Mouse (Mus musculus): ENCODE data around the gene Ctbp1. TPM values are rescaled to one million over a fixed set of nuclear protein-coding genes. Genes with fewer than 3 reads are reported as not detected.
A peak's percentile ranks its signal among the peaks of the same experiment; 100 is the strongest.

The Ctbp1 gene
- polyA plus RNA-seq, 1 experiment from 2014 or later: 206 TPM

DNA sequence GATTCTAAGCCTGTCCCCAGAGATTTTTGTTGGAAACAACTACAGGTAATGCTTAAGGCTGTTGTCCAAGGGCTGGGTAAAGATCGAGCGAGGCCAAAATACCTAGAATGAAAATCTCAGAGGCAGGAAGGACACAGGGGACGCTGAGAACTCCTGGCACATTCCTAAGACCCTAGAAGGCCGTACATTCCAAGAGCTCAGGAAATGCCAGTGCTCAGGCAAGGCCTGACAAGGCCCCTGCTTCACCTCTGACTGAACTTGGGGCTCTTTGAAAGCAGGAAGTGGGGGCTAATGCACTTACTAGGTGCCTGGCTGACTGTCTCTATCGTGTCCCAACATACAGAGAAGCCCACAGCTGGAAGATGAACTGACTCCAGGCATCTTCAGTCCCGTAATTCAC, 52.4 kb downstream of the Ctbp1 start:
- Histone ChIP-seq H3K4me1 (peaks cover 79% of the 10 kb centered on the region), H3K36me3 (no peaks in the 10 kb centered on the region)

DNA sequence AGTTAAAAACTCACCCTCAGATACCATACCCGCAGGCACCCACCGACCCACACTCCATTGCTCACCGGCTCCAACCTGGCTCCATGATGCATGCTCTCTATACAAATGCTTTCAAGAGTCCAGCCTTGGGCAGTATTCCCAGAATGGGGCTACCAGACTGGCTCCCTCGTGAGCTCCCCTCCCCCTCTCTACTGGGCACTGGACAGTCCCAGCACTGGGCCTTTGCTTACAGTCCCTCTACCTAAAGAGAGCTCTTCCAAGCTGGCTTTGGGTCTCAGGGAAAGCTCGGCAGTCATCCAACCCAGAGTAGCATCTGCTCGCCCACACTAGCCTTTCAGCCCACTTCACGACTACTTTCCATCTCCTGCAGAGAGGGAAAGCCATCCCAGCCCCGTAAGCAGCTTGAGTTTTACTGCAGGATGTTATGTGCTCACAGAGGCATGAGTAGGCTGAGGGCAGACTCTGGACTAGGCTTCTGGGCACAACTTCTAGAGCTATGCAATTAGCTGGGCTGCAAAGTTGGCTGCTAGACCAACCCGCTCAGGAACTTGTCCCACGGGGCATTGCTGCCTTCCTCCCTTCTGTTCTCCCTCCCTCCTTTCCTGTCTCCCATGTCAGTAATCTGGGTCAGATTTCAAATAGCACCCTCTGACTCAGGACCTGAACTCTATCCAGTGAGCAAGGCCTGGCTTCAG, 54.3 kb downstream of the Ctbp1 start:
- H3K27ac ChIP-seq (replicated peaks): no peak overlapping the region
- H3K4me3 ChIP-seq: no peak overlapping the region
- H3K27me3 ChIP-seq (replicated peaks): no peaks in the 10 kb centered on the region
- no peak overlapping the region for H3K9ac ChIP-seq
- H3K36me3 ChIP-seq: no peaks in the 10 kb centered on the region
- no peak for ATAC-seq (ENCODE audit: extremely low read depth, insufficient number of reproducible peaks, low FRiP score, low TSS enrichment)
- H3K4me2 ChIP-seq: no peak overlapping the region
- peaks cover 84% of the 10 kb centered on the region for H3K4me1 ChIP-seq
- no peaks in the 10 kb centered on the region for H3K9me3 ChIP-seq
- 76% methylated on average over 10 of the region's 10 CpGs for WGBS

More for the DNA sequence above, 52.4 kb downstream of the Ctbp1 start:
- peak overlapping the region; percentile 16; the same call in 1 of the 2 replicates for H3K9ac ChIP-seq
- H3K27ac ChIP-seq (replicated peaks): peak overlapping the region; percentile 41
- H3K4me2 ChIP-seq: no peak overlapping the region
- H3K4me3 ChIP-seq: no peak overlapping the region
- peak; percentile 37; the same call in 1 of the 2 replicates for ATAC-seq (ENCODE audit: extremely low read depth, insufficient number of reproducible peaks, low FRiP score, low TSS enrichment)
- 24% methylated on average over 6 of the region's 6 CpGs for WGBS
- H3K9me3 ChIP-seq: no peaks in the 10 kb centered on the region
- no peaks in the 10 kb centered on the region for H3K27me3 ChIP-seq (replicated peaks)

DNA sequence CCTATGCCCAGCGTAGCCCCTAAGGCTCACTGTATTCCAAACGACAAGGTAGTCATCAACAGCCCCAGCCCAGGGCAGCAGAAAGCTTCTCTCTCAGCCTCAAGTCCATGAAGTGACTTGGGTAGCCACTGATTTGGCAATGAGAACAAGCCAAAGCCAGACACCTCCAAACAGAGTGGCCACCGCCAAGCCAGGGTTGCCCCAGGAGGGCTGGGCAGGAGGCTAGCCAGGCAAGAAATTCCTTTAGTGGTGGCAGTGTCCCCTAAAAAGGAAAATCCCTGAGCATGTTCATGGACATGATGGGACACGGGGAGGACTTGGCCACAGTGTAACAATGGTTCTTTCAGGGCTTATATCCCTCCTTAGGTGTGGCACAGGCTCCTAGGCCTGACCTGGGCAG, 55.0 kb downstream of the Ctbp1 start:
- H3K4me3 ChIP-seq: no peak overlapping the region
- H3K9me3 ChIP-seq: no peaks in the 10 kb centered on the region
- H3K4me1 ChIP-seq: peaks cover 84% of the 10 kb centered on the region
- WGBS: 83% methylated on average over 4 of the region's 4 CpGs
- no peak overlapping the region for H3K4me2 ChIP-seq
- no peak overlapping the region for H3K27ac ChIP-seq (replicated peaks)
- no peak for ATAC-seq (ENCODE audit: extremely low read depth, insufficient number of reproducible peaks, low FRiP score, low TSS enrichment)
- H3K36me3 ChIP-seq: no peaks in the 10 kb centered on the region
- H3K27me3 ChIP-seq (replicated peaks): no peaks in the 10 kb centered on the region
- H3K9ac ChIP-seq: no peak overlapping the region

DNA sequence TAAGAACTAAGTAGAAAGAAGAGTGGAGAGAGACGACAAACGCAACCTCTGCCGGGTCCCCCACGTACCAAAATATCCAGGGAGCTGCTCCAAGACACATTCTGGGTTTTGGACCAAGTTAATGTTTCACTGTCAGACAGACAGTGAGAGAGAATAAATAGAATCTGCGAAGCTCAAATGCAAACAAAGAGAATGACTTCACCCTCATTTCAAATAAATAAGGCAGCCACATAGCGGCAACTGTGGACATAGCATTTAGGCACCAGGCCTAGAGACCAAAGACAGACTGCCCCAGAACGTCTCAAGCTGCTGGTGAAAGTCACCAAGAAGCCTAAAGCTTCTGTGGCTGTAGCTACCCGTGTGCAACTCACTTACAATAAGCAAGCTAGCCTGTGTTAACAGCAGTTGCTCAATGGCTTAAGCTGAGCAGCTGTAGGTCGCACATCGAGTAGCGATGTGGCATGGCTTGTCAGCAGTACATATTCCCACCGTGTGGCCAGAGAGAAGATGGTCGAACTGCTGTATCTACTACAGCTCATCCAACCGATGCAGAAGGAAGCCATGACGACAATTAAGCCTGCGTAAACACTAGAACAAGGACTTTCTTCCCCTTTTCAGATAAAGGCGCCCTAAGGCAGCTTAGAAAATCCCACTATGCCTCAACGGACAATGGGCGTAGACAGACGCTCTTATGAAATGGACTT, 55.9 kb downstream of the Ctbp1 start:
- Histone ChIP-seq H3K4me2 (peak overlapping the region; percentile 61; the same call in 1 of the 2 replicates), H3K4me1 (peaks cover 83% of the 10 kb centered on the region), H3K4me3 (no peak overlapping the region), H3K9ac (peak overlapping the region; percentile 76; the same call in 1 of the 2 replicates), H3K27me3 (replicated peaks) (no peaks in the 10 kb centered on the region), H3K9me3 (no peaks in the 10 kb centered on the region), H3K36me3 (peaks cover 5% of the 10 kb centered on the region), H3K27ac (replicated peaks) (peak overlapping the region; percentile 87)
- no peak for ATAC-seq (ENCODE audit: extremely low read depth, insufficient number of reproducible peaks, low FRiP score, low TSS enrichment)
- 72% methylated on average over 20 of the region's 20 CpGs for whole genome bisulfite sequencing

DNA sequence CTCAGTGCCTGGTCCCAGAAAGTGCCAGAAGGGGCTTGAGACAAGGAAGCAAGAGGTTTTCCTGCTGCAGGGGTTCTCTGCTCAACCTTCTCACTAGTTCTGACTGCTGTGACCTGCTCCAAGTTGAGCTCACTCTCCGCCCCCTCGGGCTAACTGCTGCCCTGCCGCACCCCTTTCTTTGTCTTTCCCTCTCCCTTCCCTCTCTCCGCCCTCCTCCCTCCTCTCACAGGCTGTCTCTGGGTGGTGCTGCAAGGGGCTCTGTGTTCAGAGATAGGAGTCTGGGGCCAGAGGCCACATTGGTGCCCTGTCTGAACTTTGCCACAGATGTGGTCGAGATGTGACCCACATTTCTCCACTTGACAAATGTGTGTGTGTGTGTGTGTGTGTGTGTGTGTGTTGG, 56.7 kb downstream of the Ctbp1 start, which contains the start of gene Spon2:
TSS of gene Spon2 (minus strand) at position 375 of the 400 bp plus-strand sequence.
- Histone ChIP-seq H3K9me3 (no peaks in the 10 kb centered on the region), H3K27ac (replicated peaks) (peak within 1 kb of the TSS; percentile 87), H3K4me1 (peaks cover 75% of the 10 kb centered on the region), H3K36me3 (peaks cover 13% of the 10 kb centered on the region), H3K27me3 (replicated peaks) (no peaks in the 10 kb centered on the region), H3K4me3 (peak within 1 kb of the TSS; percentile 40), H3K4me2 (peak within 1 kb of the TSS; percentile 61), H3K9ac (peak within 1 kb of the TSS; percentile 76)
- WGBS: 17% methylated on average over 5 of the region's 5 CpGs
- ATAC-seq (ENCODE audit: extremely low read depth, insufficient number of reproducible peaks, low FRiP score, low TSS enrichment): no peak

DNA sequence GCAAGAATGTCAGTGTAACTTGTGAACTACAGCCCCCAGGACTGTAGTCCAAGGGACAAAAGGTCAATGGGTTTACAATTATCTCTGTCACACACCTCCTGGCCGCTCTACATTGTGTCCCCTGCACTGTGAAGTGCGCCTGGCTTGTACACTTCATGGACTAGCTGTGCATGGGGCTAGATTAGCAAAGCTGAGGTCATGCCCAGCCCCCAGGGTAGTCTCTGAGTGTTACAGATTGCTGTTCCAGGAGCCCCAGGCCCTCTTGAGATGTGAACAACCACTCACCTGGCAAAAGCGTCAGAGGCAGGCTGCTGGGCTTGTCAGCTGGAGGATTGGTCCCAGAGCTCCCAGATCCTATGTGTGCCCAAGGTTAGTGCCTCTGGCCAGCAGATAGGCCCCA, 57.1 kb downstream of the Ctbp1 start:
- Histone ChIP-seq H3K4me3 (peak overlapping the region; percentile 40), H3K4me1 (peaks cover 71% of the 10 kb centered on the region), H3K9me3 (no peaks in the 10 kb centered on the region), H3K36me3 (peaks cover 17% of the 10 kb centered on the region), H3K9ac (peak overlapping the region; percentile 76), H3K27me3 (replicated peaks) (no peaks in the 10 kb centered on the region), H3K4me2 (peak overlapping the region; percentile 61), H3K27ac (replicated peaks) (peak overlapping the region; percentile 87)
- no peak for ATAC-seq (ENCODE audit: extremely low read depth, insufficient number of reproducible peaks, low FRiP score, low TSS enrichment)
- WGBS: 20% methylated on average over 3 of the region's 3 CpGs

DNA sequence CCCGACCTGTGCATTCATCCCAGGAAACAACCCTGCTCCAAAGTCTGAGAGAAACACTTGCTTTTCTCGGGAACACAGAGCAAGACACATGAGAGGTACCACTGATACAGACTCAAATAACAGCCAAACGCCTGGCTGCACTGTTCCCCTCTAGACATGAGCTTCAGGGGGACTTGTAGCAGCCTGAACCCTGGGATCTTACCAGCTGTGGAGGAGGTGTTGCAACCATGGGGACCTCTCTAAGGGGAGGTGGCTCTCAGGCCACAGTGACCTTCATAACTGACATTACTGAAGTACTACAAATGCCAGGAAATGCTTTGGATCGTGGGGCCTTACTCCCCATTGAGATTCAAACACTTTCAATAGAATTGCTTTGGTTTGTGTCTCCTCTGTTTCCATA, 60.1 kb downstream of the Ctbp1 start:
- WGBS: 50% methylated on average over 4 of the region's 4 CpGs
- H3K4me2 ChIP-seq: peak overlapping the region; percentile 61

DNA sequence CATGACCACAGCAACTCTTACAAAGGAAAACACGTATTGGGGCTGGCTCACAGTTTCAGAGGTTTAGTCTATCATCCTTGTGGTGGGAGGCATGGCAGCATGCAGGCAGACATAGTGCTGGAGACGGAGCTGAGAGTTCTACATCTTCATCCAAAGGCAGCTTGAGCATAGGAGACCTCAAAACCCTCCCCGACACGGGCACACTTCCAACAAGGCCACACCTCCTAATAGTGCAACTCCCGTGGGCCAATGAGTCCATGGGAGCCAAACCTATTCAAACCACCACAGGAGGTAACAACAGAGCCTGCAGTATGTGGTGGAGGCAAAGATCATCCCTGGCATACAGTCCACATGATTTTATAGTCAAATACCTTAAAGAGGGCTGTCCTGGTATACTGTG, 63.5 kb downstream of the Ctbp1 start:
- peaks cover 43% of the 10 kb centered on the region for H3K4me1 ChIP-seq
- no peak overlapping the region for H3K4me2 ChIP-seq
- H3K27me3 ChIP-seq (replicated peaks): no peaks in the 10 kb centered on the region
- no peaks in the 10 kb centered on the region for H3K9me3 ChIP-seq
- ATAC-seq (ENCODE audit: extremely low read depth, insufficient number of reproducible peaks, low FRiP score, low TSS enrichment): no peak
- H3K27ac ChIP-seq (replicated peaks): no peak overlapping the region
- peaks cover 17% of the 10 kb centered on the region for H3K36me3 ChIP-seq
- no peak overlapping the region for H3K9ac ChIP-seq
- 84% methylated on average over 5 of the region's 5 CpGs for WGBS
- no peak overlapping the region for H3K4me3 ChIP-seq

More for the DNA sequence above, 60.1 kb downstream of the Ctbp1 start:
- ATAC-seq (ENCODE audit: extremely low read depth, insufficient number of reproducible peaks, low FRiP score, low TSS enrichment): no peak
- Histone ChIP-seq H3K36me3 (peaks cover 17% of the 10 kb centered on the region), H3K9ac (peak overlapping the region; percentile 64), H3K4me1 (peaks cover 50% of the 10 kb centered on the region), H3K4me3 (peak overlapping the region; percentile 1; the same call in 1 of the 2 replicates), H3K27ac (replicated peaks) (no peak overlapping the region), H3K9me3 (no peaks in the 10 kb centered on the region), H3K27me3 (replicated peaks) (no peaks in the 10 kb centered on the region)

DNA sequence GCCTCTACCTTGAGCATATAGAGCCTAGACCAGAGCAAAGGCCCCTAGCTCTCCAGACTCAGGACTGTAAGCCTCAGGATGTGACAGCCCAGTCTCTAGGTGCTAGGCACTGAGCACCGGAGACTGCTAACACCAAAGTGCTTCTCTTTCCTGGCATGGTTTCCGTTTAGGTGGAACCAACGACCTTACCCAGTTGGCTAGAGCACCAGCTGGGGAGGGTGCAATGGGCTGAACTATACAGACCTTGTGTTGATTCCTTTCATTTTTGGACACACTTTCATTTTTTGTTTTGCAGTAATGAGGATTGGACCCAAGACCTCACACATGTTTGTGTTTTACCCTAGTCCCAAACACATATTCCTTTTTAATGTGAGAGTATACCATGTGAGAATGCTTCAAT, 64.3 kb downstream of the Ctbp1 start:
- H3K36me3 ChIP-seq: peaks cover 17% of the 10 kb centered on the region
- peaks cover 36% of the 10 kb centered on the region for H3K4me1 ChIP-seq
- H3K9me3 ChIP-seq: no peaks in the 10 kb centered on the region
- H3K4me2 ChIP-seq: no peak overlapping the region
- H3K27ac ChIP-seq (replicated peaks): no peak overlapping the region
- 77% methylated on average over 3 of the region's 3 CpGs for whole genome bisulfite sequencing
- no peak overlapping the region for H3K4me3 ChIP-seq
- no peaks in the 10 kb centered on the region for H3K27me3 ChIP-seq (replicated peaks)
- H3K9ac ChIP-seq: no peak overlapping the region
- no peak for ATAC-seq (ENCODE audit: extremely low read depth, insufficient number of reproducible peaks, low FRiP score, low TSS enrichment)

DNA sequence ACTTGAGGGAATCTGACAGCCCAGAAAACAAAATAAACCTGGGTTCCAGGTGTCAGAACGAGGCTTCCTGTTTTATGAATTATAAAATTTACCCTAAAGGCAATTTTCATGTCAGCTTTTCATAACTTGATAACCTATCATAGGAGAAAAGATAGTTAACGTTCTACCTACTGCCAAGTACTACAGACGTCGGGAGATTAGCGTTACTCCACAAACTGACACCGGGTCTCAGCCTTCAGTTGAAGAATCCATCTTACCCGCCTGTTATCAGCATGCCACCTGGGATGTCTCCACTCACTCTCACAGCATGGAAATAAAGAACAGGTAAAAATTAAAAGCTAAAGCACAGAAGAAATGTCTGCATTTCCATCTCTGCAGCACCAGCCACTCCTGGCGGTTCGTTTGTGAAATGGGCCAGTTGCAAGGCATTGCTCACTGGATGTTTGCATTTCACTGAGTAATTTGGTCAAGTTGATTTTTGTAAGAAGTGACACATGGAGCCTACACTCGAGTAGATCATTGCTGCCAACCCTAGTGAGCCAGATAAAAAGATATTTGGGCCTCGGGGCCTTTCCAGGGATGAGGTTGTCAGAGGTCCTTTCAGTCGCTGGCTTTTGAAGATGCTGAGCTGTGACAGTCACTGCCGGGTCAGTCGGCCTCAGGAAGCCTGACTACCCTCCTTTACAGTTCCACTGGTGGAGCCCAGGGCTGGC, 66.1 kb downstream of the Ctbp1 start:
- Histone ChIP-seq H3K4me2 (no peak overlapping the region), H3K27me3 (replicated peaks) (no peaks in the 10 kb centered on the region), H3K36me3 (peaks cover 10% of the 10 kb centered on the region), H3K4me1 (peaks cover 29% of the 10 kb centered on the region), H3K9ac (no peak overlapping the region; the same call in 1 of the 2 replicates), H3K27ac (replicated peaks) (no peak overlapping the region), H3K4me3 (no peak overlapping the region), H3K9me3 (no peaks in the 10 kb centered on the region)
- no peak for ATAC-seq (ENCODE audit: extremely low read depth, insufficient number of reproducible peaks, low FRiP score, low TSS enrichment)
- 53% methylated on average over 14 of the region's 14 CpGs for WGBS

DNA sequence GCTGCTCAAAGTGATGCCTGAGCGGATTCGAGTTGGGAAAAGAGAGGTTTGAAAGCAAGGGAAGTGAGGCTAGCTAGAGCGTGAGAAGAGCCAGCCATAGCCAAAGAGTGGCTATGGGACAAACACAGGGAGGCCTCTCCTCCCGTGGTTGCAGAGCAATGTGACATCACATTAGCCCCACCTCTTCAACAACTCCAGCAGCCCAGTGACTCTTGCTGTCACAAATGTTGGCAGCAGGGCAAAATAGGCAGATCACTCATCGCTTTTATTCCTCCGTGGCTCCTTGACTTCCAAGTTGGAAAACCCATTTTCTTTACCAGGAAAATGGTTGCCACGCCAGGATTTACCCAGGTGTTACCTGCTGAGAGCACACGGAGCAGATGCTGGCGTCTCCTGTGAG, 67.7 kb downstream of the Ctbp1 start:
- H3K27me3 ChIP-seq (replicated peaks): no peaks in the 10 kb centered on the region
- H3K27ac ChIP-seq (replicated peaks): no peak overlapping the region
- WGBS: 56% methylated on average over 9 of the region's 9 CpGs
- H3K9ac ChIP-seq: no peak overlapping the region
- no peak overlapping the region for H3K4me2 ChIP-seq
- no peak overlapping the region for H3K4me3 ChIP-seq
- H3K9me3 ChIP-seq: no peaks in the 10 kb centered on the region
- ATAC-seq (ENCODE audit: extremely low read depth, insufficient number of reproducible peaks, low FRiP score, low TSS enrichment): no peak
- peaks cover 29% of the 10 kb centered on the region for H3K4me1 ChIP-seq
- no peaks in the 10 kb centered on the region for H3K36me3 ChIP-seq

All from heart, embryonic 13.5 days (tissue).